Mouse (Mus musculus): ENCODE data around the gene Rpl9-ps6. TPM values are rescaled to one million over a fixed set of nuclear protein-coding genes. Genes with fewer than 3 reads are reported as not detected.

Rpl9-ps6 gene
- 100 to 1,000 TPM; 239 to 553 (median 263) TPM for polyA plus RNA-seq (2017; shearing (Covaris generic))

- no peak for ATAC-seq
Observed at GRCm38 (mm10) chr19:32466478-32466877, at the start of gene Rpl9-ps6. Gene Rpl9-ps6 (minus strand): TSS chr19:32466578.

GRCm38 (mm10) chr19:32512518-32512917 is 46.1 kb upstream of the Rpl9-ps6 start:
- ATAC-seq, result no peak

- no peak for ATAC-seq
Observed at GRCm38 (mm10) chr19:32510962-32511361, 44.6 kb upstream of the Rpl9-ps6 start.

GRCm38 (mm10) chr19:32510267-32510666 is 43.9 kb upstream of the Rpl9-ps6 start:
- ATAC-seq, result no peak

- ATAC-seq, result no peak
Observed at GRCm38 (mm10) chr19:32507526-32507925, 41.1 kb upstream of the Rpl9-ps6 start.

- ATAC-seq, result no peak
Observed at GRCm38 (mm10) chr19:32507100-32507499, 40.7 kb upstream of the Rpl9-ps6 start.

GRCm38 (mm10) chr19:32506514-32506913 is 40.1 kb upstream of the Rpl9-ps6 start:
- ATAC-seq, result no peak

GRCm38 (mm10) chr19:32506081-32506480 is 39.7 kb upstream of the Rpl9-ps6 start:
- ATAC-seq, result no peak

- ATAC-seq, result peak; percentile 48
Observed at GRCm38 (mm10) chr19:32501414-32501813, 35.0 kb upstream of the Rpl9-ps6 start.

GRCm38 (mm10) chr19:32498002-32498401 is 31.6 kb upstream of the Rpl9-ps6 start:
- no peak for ATAC-seq

- ATAC-seq, result no peak
Observed at GRCm38 (mm10) chr19:32497411-32497810, 31.0 kb upstream of the Rpl9-ps6 start.

- no peak for ATAC-seq
Observed at GRCm38 (mm10) chr19:32495034-32495433, 28.7 kb upstream of the Rpl9-ps6 start.

- ATAC-seq, result no peak
Observed at GRCm38 (mm10) chr19:32494611-32495010, 28.2 kb upstream of the Rpl9-ps6 start.

- no peak for ATAC-seq
Observed at GRCm38 (mm10) chr19:32493471-32493870, 27.1 kb upstream of the Rpl9-ps6 start.

- no peak for ATAC-seq
Observed at GRCm38 (mm10) chr19:32492981-32493380, 26.6 kb upstream of the Rpl9-ps6 start.

GRCm38 (mm10) chr19:32492339-32492738 is 26.0 kb upstream of the Rpl9-ps6 start:
- no peak for ATAC-seq

- ATAC-seq, result peak; percentile 48
Observed at GRCm38 (mm10) chr19:32490976-32491375, 24.6 kb upstream of the Rpl9-ps6 start.

- ATAC-seq, result no peak
Observed at GRCm38 (mm10) chr19:32489166-32489895, 23.0 kb upstream of the Rpl9-ps6 start.

GRCm38 (mm10) chr19:32487595-32488255 is 21.3 kb upstream of the Rpl9-ps6 start:
- ATAC-seq, result no peak

GRCm38 (mm10) chr19:32486106-32486724 is 19.8 kb upstream of the Rpl9-ps6 start:
- ATAC-seq, result peak; percentile 71

GRCm38 (mm10) chr19:32485681-32486105 is 19.3 kb upstream of the Rpl9-ps6 start, which contains the start of gene Minpp1:
Gene Minpp1 (plus strand): TSS chr19:32485769.
- ATAC-seq, result peak; percentile 87

GRCm38 (mm10) chr19:32484941-32485660 is 18.7 kb upstream of the Rpl9-ps6 start:
- ATAC-seq, result peak; percentile 5

- no peak for ATAC-seq
Observed at GRCm38 (mm10) chr19:32481511-32481910, 15.1 kb upstream of the Rpl9-ps6 start.
